Mouse (Mus musculus): ENCODE data around the gene Tfcp2. TPM values are rescaled to one million over a fixed set of nuclear protein-coding genes. Genes with fewer than 3 reads are reported as not detected.
A peak's percentile ranks its signal among the peaks of the same experiment; 100 is the strongest.

Gene Tfcp2
- total and polyA plus RNA-seq, 3 experiments: 5.3 to 7.8 (median 6.8) TPM

- no peaks in the 10 kb centered on the region for H3K79me2 ChIP-seq (replicated peaks; ENCODE audit: control insufficient read depth, extremely low read depth, insufficient read depth, poor library complexity, severe bottlenecking)
- dilution Hi-C loops (cut with MboI; ENCODE audit: extremely low pct_ligation_motif_present, extremely low pct_unique_long_range_greater_than_20kb, low sequenced_read_pairs) (no loop called here), in situ Hi-C loops (cut with MboI; ENCODE audit: low pct_ligation_motif_present, low pct_unique_long_range_greater_than_20kb, low sequenced_read_pairs) (loop anchor here (5.0 kb wide), 3 partner anchors 150 to 290 kb away; no protein-coding TSS in a partner anchor)
- no peak overlapping the region for H3K9ac ChIP-seq (ENCODE audit: insufficient read depth, low read depth)
- no peak for DNase-seq (ENCODE audit: extremely low read depth)
- H3K36me3 ChIP-seq (replicated peaks in 1 of 2; ENCODE audit: control insufficient read depth in 1 of 2, insufficient read depth in 1 of 2, low read length in 1 of 2): no peaks in the 10 kb centered on the region
- H3K4me3 ChIP-seq (replicated peaks in 1 of 3; ENCODE audit: low read depth in 2 of 3, low read length in 2 of 3, poor library complexity in 1 of 3): no peak overlapping the region
- no peaks in the 10 kb centered on the region for H3K9me3 ChIP-seq (replicated peaks; ENCODE audit: low read length)
- peaks cover 8 to 29% of the 10 kb centered on the region in 2 experiments for H3K4me1 ChIP-seq (ENCODE audit: control insufficient read depth in 1 of 2, insufficient read depth in 2 of 2)
- peaks cover 3% of the 10 kb centered on the region for H3K27me3 ChIP-seq (replicated peaks)
- H3K4me2 ChIP-seq (ENCODE audit: insufficient read depth, low read depth, poor library complexity, severe bottlenecking): peak overlapping the region; percentile 18; the same call in 1 of the 2 replicates
- TF ChIP-seq ZKSCAN1 (IDR thresholded peaks at IDR 0.05; ENCODE audit: borderline replicate concordance, low read depth, low read length) (no peak), MYC (IDR thresholded peaks at IDR 0.05; ENCODE audit: low read depth, low read length) (no peak), GABPA (IDR thresholded peaks at IDR 0.05; ENCODE audit: insufficient replicate concordance, low read depth, low read length) (no peak), JUND (conservative IDR thresholded peaks at IDR 0.05; ENCODE audit: low read depth, low read length) (no peak), TCF12 (IDR thresholded peaks at IDR 0.05; ENCODE audit: low read depth, low read length) (no peak)
- H3K27ac ChIP-seq (ENCODE audit: insufficient read depth, low read depth): no peak overlapping the region
Measured at GRCm38 (mm10) chr15:100462086-100462485, 89.7 kb downstream of the Tfcp2 start.

DNA sequence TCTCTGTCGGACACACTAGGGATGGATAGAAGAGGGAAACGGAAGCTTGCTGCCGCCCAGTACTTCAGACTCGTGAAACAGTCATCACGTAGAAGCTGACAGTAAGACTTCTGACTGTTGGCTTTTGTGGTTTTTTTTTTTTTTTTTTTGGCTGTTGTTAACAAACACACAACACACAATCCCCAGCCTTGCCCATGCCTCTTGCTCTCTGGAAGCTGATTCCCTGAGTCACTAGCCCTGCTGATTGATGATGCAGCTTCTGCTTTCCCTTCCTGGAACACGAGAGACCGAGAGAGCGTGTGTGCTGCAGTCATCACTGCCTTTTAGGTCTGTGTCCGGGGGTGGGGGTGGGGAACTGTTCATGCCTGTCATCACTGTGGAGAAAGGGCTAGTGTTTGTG lies 90.2 kb downstream of the Tfcp2 start:
- peak; percentile 47 for DNase-seq (ENCODE audit: extremely low read depth)
- H3K4me3 ChIP-seq (replicated peaks in 1 of 3; ENCODE audit: low read depth in 2 of 3, low read length in 2 of 3, poor library complexity in 1 of 3): no peak overlapping the region
- H3K9me3 ChIP-seq (replicated peaks; ENCODE audit: low read length): no peaks in the 10 kb centered on the region
- dilution Hi-C loops (cut with MboI; ENCODE audit: extremely low pct_ligation_motif_present, extremely low pct_unique_long_range_greater_than_20kb, low sequenced_read_pairs) (no loop called here), in situ Hi-C loops (cut with MboI; ENCODE audit: low pct_ligation_motif_present, low pct_unique_long_range_greater_than_20kb, low sequenced_read_pairs) (loop anchor here (5.0 kb wide), 3 partner anchors 151 to 291 kb away; no protein-coding TSS in a partner anchor)
- H3K27me3 ChIP-seq (replicated peaks): peaks cover 3% of the 10 kb centered on the region
- TF ChIP-seq MXI1 (IDR thresholded peaks at IDR 0.05; ENCODE audit: low read depth, low read length) (peak; percentile 67; the same call in 1 of the 2 replicates), USF2 (conservative IDR thresholded peaks at IDR 0.05; ENCODE audit: low read depth, low read length) (no peak), CHD2 (IDR thresholded peaks at IDR 0.05; ENCODE audit: low read length) (peak; percentile 57; the same call in 1 of the 2 replicates), SIN3A (IDR thresholded peaks at IDR 0.05; ENCODE audit: low read length) (no peak), BHLHE40 (IDR thresholded peaks at IDR 0.05; ENCODE audit: low read depth, low read length) (peak; percentile 43), E2F4 (IDR thresholded peaks at IDR 0.05; ENCODE audit: insufficient replicate concordance, low read depth, low read length) (no peak), NELFE (IDR thresholded peaks at IDR 0.05; ENCODE audit: low read depth, low read length) (no peak), ZNF384 (IDR thresholded peaks at IDR 0.05; ENCODE audit: low read depth, low read length) (peak; percentile 43; the same call in 1 of the 2 replicates), IRF4 (IDR thresholded peaks at IDR 0.05; ENCODE audit: low read depth, low read length) (peak; percentile 29; the same call in 1 of the 2 replicates), JUN (IDR thresholded peaks at IDR 0.05; ENCODE audit: insufficient read depth, low read depth, low read length) (no peak), TCF12 (IDR thresholded peaks at IDR 0.05; ENCODE audit: low read depth, low read length) (no peak), MAZ (IDR thresholded peaks at IDR 0.05; ENCODE audit: low read depth, low read length) (no peak), ZKSCAN1 (IDR thresholded peaks at IDR 0.05; ENCODE audit: borderline replicate concordance, low read depth, low read length) (no peak), MAX (IDR thresholded peaks at IDR 0.05; ENCODE audit: low read length) (no peak), USF1 (IDR thresholded peaks at IDR 0.05; ENCODE audit: low read depth, low read length) (no peak), MEF2A (IDR thresholded peaks at IDR 0.05; ENCODE audit: borderline replicate concordance, low read depth, low read length) (peak; percentile 44; the same call in 1 of the 2 replicates), ELF1 (IDR thresholded peaks at IDR 0.05; ENCODE audit: low read depth, low read length) (0 out of 2 replicates have a peak, but pooled peaks have one; percentile 20), KAT2A (IDR thresholded peaks at IDR 0.05; ENCODE audit: insufficient replicate concordance, low read length) (no peak)
- peak overlapping the region; percentile 41 for H3K4me2 ChIP-seq (ENCODE audit: insufficient read depth, low read depth, poor library complexity, severe bottlenecking)
- H3K9ac ChIP-seq (ENCODE audit: insufficient read depth, low read depth): no peak overlapping the region
- H3K27ac ChIP-seq (ENCODE audit: insufficient read depth, low read depth): no peak overlapping the region
- H3K79me2 ChIP-seq (replicated peaks; ENCODE audit: control insufficient read depth, extremely low read depth, insufficient read depth, poor library complexity, severe bottlenecking): no peaks in the 10 kb centered on the region
- peaks cover 8 to 31% of the 10 kb centered on the region in 2 experiments for H3K4me1 ChIP-seq (ENCODE audit: control insufficient read depth in 1 of 2, insufficient read depth in 2 of 2)
- H3K36me3 ChIP-seq (replicated peaks in 1 of 2; ENCODE audit: control insufficient read depth in 1 of 2, insufficient read depth in 1 of 2, low read length in 1 of 2): no peaks in the 10 kb centered on the region
